Mouse (Mus musculus): ENCODE results near the gene Adcy10.

Gene Adcy10

DNA sequence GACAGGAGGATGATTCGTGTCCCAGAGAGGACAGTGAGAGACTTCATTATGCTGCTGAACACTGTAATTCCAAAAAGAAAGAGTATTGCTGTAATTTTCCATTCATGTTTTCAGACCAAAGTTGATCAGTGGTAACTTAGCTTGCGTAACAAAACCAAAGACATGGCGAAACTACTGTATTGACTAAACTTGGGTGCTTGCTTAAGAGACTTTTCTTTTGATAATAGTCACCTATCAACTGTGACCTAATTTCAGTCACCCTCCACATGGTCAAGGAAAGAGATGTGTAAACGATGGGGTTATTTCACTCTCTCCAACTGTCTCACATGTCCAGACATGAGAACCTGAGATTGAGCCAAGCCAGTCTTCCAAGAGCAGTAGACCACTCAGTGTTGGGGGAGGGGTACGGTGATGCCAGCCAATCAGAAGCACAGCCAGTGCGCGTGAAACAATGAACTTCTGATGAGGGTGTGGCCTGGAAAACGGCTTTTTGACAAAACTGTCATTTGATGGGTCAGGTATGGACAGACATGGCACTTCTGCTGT, at the start of gene Adcy10:
Adcy10 (plus strand) TSS at position 496 of the 546 bp plus-strand sequence.
- DNase-seq (ENCODE audit: low spot score), result no peak

DNA sequence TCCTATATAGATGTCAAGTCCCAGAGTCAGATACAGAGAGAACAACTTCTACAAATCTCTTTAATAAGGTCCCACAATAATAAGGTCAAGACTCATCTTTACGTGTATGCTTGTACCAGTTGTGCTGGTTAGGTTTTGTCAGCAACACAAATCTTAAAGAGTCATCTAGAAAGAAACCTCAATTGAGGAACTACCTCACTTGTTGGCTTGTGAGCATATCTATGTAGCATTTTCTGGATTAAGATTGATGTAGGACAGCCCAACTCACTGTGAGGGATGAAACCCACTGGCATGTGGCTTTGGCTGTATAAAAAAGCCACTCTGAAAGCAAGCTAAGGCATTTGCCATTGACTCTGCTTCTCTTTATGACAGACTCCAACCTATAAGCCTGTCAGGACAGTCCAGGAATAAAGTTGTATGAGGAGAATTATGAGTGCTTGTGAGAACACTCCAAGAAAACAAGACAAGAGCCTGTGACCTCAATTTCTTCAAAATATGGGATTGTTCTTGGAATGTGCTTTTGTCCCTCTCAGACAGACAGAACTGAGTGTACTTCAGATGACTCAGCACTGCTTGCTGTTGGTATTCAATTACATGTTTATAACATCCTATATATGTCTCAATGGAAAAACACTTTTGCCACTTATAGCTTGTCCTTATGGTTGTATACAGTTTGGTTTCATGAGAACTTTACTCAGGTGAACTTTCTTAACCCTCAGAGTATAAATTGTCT, 46.5 kb upstream of the Adcy10 start:
- no peak for DNase-seq (ENCODE audit: low spot score)

DNA sequence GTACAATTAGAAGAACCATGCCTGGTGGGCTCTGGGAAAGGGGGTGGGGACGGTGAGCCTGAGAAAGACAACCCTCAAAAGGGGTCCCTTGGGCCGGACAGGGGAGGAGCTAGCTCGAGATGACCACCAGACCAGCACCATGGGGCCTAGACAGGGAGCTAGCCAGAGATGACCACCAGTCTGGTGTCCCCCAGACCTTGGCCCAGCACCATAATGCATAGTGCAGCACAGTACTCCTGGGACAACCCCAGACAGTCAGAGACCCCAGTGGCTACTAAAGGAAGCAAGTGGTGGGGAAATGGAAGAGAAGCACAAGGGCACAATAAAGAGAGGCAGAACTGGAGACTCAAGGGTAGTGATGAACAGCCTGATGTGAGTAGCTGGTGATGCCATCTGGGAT, 44.2 kb upstream of the Adcy10 start:
- DNase-seq (ENCODE audit: low spot score), result no peak

DNA sequence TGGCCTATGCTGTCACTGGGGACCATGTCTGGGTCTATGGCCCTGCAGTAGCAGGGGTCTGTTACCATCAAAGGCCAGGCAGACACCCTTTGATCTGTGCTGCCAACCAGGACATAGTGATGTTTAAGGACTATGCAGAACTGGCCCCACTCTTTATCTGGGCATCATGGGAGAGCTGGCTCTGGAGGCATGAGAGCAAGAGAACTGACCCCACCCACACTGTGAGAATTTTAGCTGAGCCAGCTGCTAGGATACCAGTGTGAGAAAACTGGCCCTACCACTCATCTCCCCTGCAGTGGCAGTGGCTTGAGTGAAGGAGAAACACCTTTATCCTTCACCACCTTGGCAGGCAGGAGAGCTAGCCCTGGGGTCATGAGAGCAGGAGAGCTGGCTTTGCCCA, 43.8 kb upstream of the Adcy10 start:
- DNase-seq (ENCODE audit: low spot score), result no peak

DNA sequence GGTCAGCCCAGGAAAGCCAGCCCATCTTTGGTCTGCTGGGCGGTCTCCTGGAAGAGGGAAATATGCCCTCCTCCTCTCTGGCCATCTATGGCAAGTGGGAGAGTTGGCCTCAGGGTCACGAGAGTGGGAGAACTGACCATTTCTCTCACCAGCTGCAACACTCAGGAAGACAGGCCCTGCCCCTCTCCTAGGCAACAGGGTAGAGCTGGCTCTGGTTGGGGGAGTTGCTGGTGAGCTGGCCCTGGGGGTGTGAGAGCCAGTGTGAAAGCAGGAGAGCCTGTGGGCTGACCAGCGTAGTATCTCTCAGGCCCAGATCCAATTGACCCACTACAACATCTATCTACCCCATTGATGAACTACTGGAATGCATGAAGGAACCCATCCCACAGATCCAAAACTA, 43.3 kb upstream of the Adcy10 start:
- DNase-seq (ENCODE audit: low spot score), result no peak

DNA sequence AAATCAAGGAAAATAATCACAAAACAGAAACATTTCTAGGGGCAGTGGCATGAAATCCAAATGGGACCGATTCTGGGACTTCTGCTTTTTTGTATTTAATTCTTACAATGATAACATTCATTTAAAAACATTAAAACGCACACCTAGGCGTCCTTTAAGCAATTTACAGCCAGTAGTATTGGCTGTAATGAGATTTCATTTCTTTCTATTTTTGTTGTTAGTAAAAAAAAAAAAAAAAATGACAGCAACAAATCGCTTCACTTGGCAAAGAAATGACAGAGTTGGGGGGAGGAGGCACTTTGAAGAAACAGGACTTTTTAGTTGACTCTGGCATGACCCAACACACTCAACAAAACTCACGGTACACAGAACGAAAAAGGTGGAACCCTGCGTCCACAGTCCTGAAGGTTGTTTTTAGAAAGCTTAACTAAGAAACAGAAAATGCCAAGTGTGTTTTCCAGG, 25.9 kb upstream of the Adcy10 start:
- no peak for DNase-seq (ENCODE audit: low spot score)

DNA sequence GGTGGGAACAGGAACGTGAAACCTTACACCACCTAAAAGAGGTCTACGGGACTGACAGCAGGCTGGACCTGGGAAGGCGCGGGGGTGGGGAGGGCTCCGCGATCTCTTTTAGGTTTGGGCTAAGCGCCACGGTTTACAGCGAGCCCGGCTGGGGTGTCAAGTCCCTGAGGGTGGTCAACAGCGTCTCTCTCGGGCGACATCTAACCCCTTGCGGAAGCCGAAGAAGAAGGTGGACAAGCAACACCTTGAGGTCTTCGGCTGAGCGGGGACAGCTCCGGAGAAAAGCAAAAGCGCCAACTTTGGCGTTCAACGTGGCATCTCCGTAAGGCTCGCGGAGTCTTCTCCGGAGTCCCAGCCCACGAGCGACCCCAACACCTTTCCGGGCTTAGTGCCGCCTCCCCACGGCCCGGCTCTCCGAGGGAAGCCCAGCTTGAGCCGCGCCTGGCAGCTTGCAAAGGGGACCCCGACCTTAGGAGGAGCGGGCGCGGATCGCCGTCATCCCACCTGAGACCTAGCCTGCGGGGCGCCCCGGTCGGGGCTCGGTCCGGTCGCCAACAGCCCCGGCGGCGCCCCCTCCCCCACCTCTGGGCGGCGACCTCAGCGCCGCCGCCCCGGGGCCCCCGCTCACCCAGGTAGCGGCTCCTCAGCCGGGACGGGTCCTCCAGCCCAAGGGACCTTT, 25.3 kb upstream of the Adcy10 start:
- peak; percentile 51 for DNase-seq (ENCODE audit: low spot score)

DNA sequence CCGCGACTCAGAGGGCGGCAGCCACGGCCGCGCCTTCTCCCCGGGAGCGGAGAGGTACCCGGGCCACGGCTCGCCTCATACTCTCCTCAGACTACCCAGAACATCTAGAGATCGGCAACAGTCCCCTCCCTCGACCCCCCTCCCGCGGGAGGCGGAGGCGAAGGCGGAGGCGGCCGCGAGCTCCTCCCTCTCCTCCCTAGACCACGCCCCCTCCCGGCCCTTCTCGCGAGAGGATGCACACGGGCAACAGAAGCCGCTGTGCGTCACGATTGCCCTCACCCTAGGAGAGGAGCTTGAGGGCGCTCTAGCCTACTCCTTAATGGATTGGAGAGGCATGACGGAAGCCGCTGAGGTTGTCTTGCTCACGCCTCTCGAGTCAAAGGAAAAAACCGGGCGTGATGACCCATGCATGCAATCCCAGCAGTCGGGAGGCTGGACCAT, 24.6 kb upstream of the Adcy10 start, which contains the start of the genes Dcaf6 and Mpc2:
Dcaf6 (minus strand) TSS at position 116 of the 441 bp plus-strand sequence.
Mpc2 (plus strand) TSS at position 278 of the 441 bp plus-strand sequence.
- DNase-seq (ENCODE audit: low spot score), result peak; percentile 99

DNA sequence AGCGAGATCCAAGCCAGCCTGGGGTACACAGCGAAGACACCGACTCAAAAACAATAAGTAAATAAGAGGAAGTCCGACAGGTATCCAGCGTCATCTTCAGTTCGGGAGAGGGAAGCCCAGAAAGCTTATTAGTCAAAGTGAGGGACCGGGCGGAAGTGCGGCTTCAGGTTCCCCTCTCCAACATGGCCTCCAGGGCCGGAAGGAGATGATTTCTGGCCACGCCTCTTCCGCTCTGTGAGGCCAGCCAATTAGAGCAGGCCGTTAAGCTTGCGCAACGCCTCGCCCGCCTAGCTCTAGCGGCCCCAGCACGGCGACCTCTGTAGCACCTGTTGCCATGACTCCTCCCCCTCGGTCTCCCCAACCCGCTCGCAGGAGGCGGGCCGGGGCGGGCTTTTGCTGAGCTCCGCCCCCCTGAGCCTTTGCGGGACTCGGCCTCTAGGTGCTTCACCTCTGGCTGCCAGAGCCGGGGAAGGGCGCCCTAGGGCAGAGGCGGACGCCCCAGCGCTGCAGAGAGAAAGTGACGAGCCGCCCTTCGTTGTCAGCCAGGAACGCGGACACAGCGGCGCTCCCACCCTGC, 24.1 kb upstream of the Adcy10 start:
- peak; percentile 99 for DNase-seq (ENCODE audit: low spot score)

DNA sequence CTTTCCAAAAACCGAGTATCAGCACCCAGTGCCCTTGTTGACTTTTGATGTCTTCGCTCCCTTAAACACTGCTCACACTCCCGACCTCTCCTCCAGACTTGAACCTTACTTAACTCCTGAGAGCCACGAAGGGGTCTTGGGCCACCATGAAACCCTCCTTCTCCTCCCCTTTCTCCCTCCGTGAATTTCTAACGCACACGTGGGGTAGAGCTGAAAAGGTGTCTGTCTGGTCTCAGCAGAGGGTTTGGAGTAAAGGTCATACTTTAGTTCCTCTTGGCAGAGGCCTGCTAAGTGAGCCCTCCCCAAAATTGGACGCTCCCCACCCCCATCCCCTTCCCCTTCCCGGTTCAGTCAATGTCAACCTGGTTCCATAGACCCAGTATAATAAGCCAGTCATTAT, 23.3 kb upstream of the Adcy10 start:
- no peak for DNase-seq (ENCODE audit: low spot score)

DNA sequence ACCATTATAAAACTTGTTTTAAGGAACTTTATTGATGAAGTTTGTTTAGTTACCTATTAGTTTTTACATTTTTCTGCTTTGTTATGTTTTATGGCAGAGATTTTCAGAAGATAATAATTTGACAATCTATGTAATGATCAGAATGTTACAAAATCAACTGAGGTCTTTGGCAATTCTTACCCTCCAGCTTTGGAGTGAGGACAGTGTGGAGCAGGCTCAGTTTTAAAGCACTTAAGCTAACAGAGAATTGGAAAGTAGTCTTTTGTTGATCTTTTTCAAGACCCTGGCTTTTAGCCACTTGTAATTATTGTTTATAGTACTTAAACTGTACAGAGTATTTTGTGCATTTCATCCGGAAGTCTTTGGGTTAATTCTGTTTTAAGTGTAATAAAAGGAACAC, 22.1 kb upstream of the Adcy10 start:
- no peak for DNase-seq (ENCODE audit: low spot score)

DNA sequence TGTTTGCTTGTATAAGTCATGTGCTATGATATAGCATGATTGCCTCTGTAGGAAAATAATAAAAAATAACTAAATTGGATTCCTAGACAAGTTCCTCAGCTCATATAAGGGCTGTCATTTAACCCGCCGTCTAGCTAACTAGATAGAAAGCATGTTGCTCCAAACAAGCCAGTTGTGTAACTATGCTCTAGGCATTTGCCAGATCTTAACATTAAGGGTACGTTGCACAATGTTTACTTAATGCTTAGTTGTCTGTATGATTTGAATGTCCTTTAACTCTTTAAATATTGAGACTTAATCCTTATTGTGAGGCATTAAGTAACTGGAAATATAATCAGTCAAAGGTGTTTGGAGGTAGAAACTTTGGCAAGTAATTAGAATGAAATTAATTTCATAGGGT, 20.4 kb upstream of the Adcy10 start:
- no peak for DNase-seq (ENCODE audit: low spot score)

DNA sequence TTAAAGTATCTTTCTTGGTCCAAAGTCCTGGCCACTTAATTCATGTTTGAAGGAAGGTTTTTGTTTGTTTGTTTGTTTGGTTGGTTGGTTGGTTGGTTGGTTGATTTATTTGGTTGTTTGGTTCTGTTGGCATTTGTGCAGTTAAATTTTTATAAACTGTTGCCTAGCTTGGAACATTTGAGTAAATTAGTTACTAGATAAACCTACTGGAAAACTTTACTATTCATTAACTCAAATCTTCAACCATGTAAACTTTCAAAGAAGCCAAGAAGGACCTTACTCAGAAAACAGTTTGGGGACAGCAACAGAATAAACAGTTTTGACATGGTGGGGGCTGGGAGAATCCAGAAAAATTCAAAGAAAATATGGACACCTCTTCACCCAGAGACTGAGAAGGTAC, 16.0 kb upstream of the Adcy10 start:
- DNase-seq (ENCODE audit: low spot score), result no peak

DNA sequence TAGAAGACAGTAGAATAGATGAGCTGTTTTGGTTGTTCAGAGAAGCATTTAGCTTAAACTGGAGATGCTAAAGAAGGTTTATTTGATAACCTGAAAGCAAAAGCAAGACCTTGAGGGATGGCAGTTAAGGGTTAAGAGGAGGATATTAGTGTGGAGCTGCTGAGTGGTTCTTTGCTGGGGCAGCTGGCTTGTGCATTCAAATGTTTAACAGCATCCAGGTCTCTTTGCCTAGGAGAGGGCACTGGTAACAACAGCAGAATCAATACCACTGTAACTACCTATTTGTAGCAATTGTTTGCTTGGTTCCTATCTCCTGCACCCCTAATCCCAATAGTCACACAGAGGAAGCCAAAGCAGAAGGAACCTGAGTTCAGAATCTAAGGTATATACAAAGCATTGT, 15.3 kb upstream of the Adcy10 start:
- DNase-seq (ENCODE audit: low spot score), result no peak

DNA sequence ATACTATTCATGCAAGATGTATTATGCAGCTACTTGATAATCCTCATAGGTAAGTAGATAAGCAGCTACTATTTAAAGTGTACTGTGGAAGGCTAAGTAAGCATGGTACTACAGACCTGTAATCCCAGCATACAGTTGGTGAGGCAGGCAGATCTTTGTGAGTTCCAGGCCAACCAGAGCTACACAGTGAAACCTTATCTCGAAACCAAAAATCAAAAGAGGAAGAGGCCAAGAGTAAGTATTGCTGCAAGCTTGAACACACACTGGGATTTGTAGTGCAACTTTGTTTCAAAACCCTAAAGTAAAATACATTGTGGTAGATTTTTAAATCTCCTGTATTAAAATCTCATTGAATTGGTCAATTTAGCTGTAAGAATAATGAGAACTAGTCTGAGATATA, 13.5 kb upstream of the Adcy10 start:
- DNase-seq (ENCODE audit: low spot score), result no peak

DNA sequence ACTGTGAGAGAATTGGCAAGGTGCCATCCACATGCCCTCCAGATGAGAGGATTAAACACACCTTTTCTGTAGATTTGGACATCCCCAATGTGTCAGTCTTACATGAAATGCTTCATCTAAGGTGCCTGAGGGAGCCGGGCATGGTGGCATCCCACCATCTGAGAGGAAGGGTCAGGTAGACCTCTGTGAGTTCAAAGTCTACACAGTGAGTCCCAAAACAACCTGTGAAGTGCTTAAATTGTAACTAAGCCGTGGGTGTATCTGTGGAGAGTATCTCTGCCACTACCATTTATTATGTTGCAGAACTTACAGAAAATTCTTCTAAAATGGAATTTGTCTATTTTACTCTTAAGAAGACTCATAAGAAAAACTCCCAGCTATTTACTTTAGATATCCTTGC, 1.1 kb downstream of the Adcy10 start:
- no peak for DNase-seq (ENCODE audit: low spot score)

DNA sequence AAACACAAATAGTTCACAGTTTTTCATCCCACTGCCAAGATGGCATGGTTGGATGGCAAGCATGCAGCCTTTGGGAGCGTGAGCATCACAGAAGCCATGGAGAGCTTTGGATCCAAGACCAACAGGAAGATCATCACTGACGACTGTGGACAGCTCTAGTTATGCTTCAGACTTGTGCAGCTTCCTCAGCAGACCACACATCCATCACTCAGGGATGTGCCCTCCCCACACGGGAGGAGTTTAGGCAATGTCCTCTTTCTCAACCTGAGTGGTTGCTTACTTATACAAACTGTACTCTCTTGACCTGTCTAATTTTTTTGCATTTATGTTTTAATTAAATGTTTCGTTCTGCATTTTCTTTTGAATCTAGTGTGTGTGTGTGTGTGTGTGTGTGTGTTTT, 4.2 kb downstream of the Adcy10 start:
- DNase-seq (ENCODE audit: low spot score), result no peak

DNA sequence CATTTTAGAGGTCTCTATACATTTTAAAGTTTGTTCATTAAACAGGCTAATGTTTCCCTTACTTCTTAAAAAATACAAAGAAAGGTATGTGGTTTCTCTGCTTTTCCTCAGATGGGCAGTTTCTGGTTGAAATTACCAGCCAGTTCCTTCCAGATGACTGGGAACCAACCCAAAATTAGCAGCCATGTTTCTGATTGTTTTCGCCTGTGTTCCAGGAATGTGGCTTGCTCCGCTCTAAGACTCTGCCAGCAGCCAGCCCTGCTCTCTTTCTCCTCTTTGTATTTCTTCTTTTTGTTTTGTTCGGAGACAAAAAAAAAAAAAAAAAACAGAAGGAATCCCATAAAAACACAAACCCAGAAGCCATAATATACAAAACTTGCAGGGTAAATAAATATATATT, 13.9 kb downstream of the Adcy10 start:
- no peak for DNase-seq (ENCODE audit: low spot score)

DNA sequence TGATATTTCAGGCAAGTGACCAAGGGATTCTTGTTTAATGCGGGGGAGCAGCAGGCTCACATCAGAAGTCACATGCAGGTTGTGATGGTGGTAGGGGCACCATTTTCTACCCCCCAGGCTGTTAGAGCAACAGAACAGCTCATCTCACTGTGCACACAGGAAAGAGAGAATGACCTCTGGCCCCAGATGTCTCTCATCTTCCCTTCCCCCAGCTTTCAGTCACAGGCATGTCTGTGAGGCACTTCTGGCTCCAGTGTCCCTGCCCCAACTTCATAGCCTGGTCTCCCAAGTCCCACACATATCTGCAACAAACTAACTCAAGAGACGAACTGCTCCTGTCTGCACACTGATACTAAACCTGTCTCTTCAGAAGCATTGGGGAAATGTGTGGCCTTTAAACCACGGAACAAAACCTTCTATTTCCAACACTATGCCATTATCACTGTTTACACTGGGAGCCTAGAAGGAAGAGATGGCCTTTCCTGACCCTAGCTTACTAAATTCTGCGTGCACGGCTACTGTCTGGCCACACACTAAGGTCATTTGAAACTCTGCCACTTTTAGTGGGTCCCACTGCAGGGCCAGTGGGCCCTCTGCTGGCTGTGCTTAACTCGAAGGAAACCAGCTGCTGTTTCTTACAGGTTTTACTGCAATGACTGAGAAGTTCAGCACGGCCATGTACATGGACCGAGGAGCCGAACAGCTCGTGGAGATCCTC, 18.5 kb downstream of the Adcy10 start:
- DNase-seq (ENCODE audit: low spot score), result no peak

DNA sequence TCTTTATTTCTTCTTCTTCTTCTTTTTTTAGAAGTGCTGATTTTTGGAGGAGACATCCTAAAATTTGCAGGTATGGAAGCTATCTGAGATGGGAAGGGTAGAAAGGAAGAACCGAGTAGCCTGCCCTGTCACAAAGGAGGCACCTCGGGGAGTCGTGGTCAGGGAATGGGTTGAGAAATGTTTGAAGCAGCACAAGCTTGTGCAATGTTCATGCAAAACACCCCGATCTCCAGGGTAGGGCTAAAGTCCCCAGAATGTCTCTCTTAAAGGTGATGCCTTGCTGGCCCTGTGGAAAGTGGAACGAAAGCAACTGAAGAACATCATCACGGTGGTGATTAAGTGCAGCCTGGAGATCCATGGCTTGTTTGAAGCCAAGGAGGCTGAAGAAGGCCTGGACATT, 21.3 kb downstream of the Adcy10 start:
- DNase-seq (ENCODE audit: low spot score), result no peak

DNA sequence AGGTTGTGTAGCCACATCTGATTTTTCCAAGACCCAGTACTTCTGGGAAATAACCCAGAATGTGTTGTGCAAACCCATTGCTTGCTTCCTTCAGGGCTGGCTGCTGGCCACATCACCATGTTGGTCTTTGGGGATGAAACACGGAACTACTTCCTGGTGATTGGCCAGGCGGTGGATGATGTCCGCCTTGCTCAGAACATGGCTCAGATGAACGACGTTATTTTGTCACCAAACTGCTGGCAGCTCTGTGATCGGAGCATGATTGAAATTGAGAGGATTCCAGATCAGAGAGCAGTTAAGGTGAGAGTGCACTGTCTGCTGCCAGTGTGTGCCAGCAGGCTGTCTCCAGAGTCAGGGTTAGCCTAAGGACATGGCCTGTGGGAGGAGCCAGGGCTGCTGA, 25.2 kb downstream of the Adcy10 start:
- DNase-seq (ENCODE audit: low spot score), result no peak

DNA sequence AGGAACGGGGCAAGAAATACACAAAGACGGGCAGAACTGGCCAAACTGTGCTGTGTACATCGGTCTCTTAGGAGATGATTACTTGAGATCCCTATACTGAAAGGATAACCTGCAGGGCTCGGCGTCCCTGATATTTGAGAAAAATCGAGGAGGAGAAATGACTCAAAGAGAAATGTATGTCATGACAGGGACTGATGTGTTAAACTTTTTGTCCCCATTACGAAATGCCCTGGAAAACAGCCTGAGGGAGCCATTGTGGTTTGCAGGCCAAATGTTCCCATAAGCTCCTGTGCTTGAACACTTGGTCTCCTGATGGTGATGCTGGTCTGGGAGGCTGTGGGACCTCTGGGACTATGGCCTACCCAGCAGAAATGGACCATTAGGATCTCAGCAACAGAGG, 35.7 kb downstream of the Adcy10 start:
- DNase-seq (ENCODE audit: low spot score), result no peak

Data from layer of hippocampus, adult 11-12 months (tissue).